Mouse (Mus musculus): Measurements from ENCODE around the gene Fam213b.

GRCm38 (mm10) chr4:154946319-154946718 lies 47.4 kb upstream of the Fam213b start:
- TF ChIP-seq CTCF (IDR thresholded peaks at IDR 0.05; ENCODE audit: low read depth, low read length) (no peak), POLR2AphosphoS5 (IDR thresholded peaks at IDR 0.05; ENCODE audit: insufficient replicate concordance, low read depth, low read length) (no peak), GATA1 (IDR thresholded peaks at IDR 0.05; ENCODE audit: borderline replicate concordance, low read length) (no peak), TAL1 (conservative IDR thresholded peaks at IDR 0.05; ENCODE audit: low read depth, low read length) (no peak), GATA2 (IDR thresholded peaks at IDR 0.05; ENCODE audit: borderline replicate concordance, low read depth, low read length) (no peak)

All from G1E (cell line).